Mouse (Mus musculus) liver, embryonic 16.5 days (tissue): ENCODE results near the gene Susd5. TPM values are rescaled to one million over a fixed set of nuclear protein-coding genes. Genes with fewer than 3 reads are reported as not detected.

Source experiments
- ATAC-seq: fragments of 200-750 bp; cut with Nextera tagmentation; 2 replicates; pipeline ENCODE4 v1.8.0; 2017; ENCODE audit warnings: low read depth, mild to moderate bottlenecking, moderate number of reproducible peaks, moderate library complexity
- H3K27ac ChIP-seq: fragments of 300-500 bp; sonication (generic); 2 replicates; pipeline ENCODE4 v1.5.1; 2014; ENCODE audit warnings: mild to moderate bottlenecking, low read length
- H3K27me3 ChIP-seq: fragments of 300-500 bp; sonication (generic); 2 replicates; pipeline ENCODE4 v1.6.1; 2014; ENCODE audit warnings: low read depth, low read length, mixed read lengths; ENCODE audit not compliant: control insufficient read depth, insufficient read depth
- H3K36me3 ChIP-seq: fragments of 300-500 bp; sonication (generic); 2 replicates; pipeline ENCODE4 v1.6.1; 2014; ENCODE audit warnings: mild to moderate bottlenecking; ENCODE audit not compliant: control insufficient read depth, insufficient read depth
- H3K4me1 ChIP-seq: fragments of 300-500 bp; sonication (generic); 2 replicates; pipeline ENCODE4 v1.6.1; 2014; ENCODE audit warnings: low read depth, low read length, mixed read lengths; ENCODE audit not compliant: control insufficient read depth
- H3K4me2 ChIP-seq: fragments of 300-500 bp; sonication (generic); 2 replicates; pipeline ENCODE4 v1.6.1; 2014; ENCODE audit warnings: low read depth, low read length, mixed read lengths
- H3K4me3 ChIP-seq: fragments of 300-500 bp; sonication (generic); 2 replicates; pipeline ENCODE4 v1.5.1; 2014; ENCODE audit warnings: low read depth, mild to moderate bottlenecking, low read length
- H3K9ac ChIP-seq: fragments of 300-500 bp; sonication (generic); 2 replicates; pipeline ENCODE4 v1.6.1; 2014; ENCODE audit warnings: low read depth, low read length
- H3K9me3 ChIP-seq: fragments of 300-500 bp; sonication (generic); replicated peaks from 2 replicates; pipeline ENCODE4 v1.6.1; 2016; ENCODE audit warnings: low read length; ENCODE audit not compliant: control insufficient read depth
- WGBS: fragments of 180-500 bp; shearing (Covaris S2); extraction: QIAGEN DNeasy Blood & Tissue Kit; methylation state at CpG from one replicate; pipeline ENCODE4 v1.1.7; 2014; ENCODE audit not compliant: insufficient replicate concordance; 5-methylcytosine and 5-hydroxymethylcytosine counted together
- polyA plus RNA-seq: library from polyadenylated mRNA; unstranded; fragments of >200 nt; fragmentation: Nextera tagmentation; extraction: Ambion mirVana; gene quantifications from 2 replicates; pipeline ENCODE4 v1.2.1, GENCODE M21; 2015

Susd5 gene
- polyA plus RNA-seq, result 0.04 TPM in 1 of 2 replicates, not detected in the other

DNA sequence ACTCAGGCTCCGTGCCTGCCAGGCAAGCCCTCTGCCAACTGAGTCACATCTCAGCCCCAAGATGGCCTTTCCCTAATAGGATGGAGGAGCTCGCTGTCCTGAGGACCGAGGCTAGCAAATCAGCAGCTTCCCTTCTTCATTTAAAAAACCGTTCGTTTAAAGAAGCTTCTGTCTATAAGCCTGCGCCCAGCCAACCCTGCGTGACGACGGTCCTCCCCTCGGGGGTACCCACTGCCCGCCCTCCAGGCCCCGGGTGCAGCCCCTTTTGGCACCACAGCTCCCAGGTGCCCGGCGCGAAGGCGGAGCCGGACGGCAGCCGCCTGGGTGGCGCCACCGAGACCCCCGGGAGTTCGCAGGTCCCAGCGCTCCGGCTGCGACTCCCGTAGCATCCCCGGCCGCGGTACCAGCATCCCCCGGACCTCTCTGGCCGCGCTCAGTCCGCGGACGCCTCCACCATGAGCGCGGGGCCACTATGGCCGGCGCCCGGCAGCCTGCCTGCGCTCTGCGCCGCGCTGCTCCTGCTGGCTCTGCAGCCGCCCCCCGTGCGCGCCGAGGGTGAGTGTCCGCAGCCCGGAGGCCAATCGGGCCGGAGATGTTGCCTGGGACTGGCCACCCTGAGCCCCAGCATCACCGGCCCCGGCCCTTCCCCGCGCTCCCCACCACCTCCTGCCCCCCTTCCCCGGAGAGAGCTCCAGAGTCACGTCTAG is at the start of gene Susd5:
Gene Susd5 (plus strand): TSS at position 51 of the 707 bp plus-strand sequence.
- ATAC-seq, result no peak
- Histone ChIP-seq H3K4me3 (no peak within 1 kb of the TSS), H3K36me3 (no peaks in the 10 kb centered on the region), H3K4me2 (no peak within 1 kb of the TSS; the same call in 1 of the 2 replicates), H3K9me3 (no peaks in the 10 kb centered on the region), H3K27me3 (peaks cover 30% of the 10 kb centered on the region), H3K9ac (no peak within 1 kb of the TSS), H3K27ac (no peak within 1 kb of the TSS), H3K4me1 (no peaks in the 10 kb centered on the region)
- whole genome bisulfite sequencing, result 2% methylated on average over 52 of the region's 60 CpGs

DNA sequence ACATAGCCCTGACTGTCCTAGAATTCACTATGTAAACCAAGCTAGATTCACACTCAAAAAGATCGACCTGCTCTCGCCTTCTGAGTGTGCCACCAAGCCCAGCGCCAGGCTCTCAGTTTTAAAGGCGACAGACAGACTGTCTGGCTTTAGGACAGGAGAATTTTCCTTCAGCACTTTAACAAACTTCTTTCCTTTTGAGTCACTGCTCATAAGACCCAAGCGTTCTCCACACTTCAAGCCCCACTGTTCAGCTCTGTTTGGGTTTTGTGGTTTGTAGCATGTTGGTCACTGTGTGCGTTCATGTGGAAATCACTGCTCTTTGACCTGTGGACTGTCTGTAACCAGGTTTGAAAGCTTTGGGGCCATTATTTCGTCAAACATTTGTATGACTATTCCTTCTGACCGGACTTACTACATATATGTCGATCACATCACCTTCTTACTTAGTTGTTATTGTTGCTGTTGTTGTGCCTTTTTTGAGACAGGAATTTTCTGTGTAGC is 49.0 kb upstream of the Susd5 start:
- H3K9me3 ChIP-seq, result peaks cover 4% of the 10 kb centered on the region
- no peak overlapping the region for H3K9ac ChIP-seq
- WGBS, result 69% methylated on average over 9 of the region's 9 CpGs
- H3K4me1 ChIP-seq, result no peaks in the 10 kb centered on the region
- no peaks in the 10 kb centered on the region for H3K36me3 ChIP-seq
- no peak for ATAC-seq
- no peak overlapping the region for H3K4me3 ChIP-seq
- H3K27me3 ChIP-seq, result no peaks in the 10 kb centered on the region
- H3K4me2 ChIP-seq, result no peak overlapping the region
- no peak overlapping the region for H3K27ac ChIP-seq

DNA sequence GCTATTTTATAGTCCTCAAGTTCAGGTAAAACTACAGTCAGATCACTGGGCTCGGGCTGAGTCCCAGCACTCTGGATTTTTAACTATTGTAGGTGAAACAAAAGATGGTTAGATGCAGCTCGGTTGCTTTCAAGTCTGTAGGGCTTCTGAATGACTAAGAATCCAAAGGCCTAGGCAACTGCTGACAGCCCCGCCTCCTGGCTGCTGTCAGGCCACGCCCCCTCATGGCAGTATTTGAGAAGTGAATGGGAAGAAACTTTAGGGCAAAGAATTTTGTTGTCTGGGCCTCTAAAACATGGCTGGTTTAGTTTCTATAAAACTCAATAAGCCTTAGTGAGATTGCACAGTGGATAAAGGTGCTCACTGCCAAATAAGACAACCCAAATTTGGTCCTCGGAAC is 47.4 kb upstream of the Susd5 start:
- WGBS, result 44% methylated on average over 5 of the region's 5 CpGs
- Histone ChIP-seq H3K4me3 (no peak overlapping the region), H3K4me2 (no peak overlapping the region), H3K4me1 (no peaks in the 10 kb centered on the region), H3K27me3 (no peaks in the 10 kb centered on the region), H3K27ac (no peak overlapping the region), H3K9me3 (peaks cover 4% of the 10 kb centered on the region), H3K36me3 (no peaks in the 10 kb centered on the region), H3K9ac (no peak overlapping the region)
- ATAC-seq, result no peak

- 58% methylated on average over 18 of the region's 18 CpGs for WGBS
- no peak overlapping the region for H3K27ac ChIP-seq
Measured at GRCm38 (mm10) chr9:114011203-114011602, 45.7 kb upstream of the Susd5 start.

DNA sequence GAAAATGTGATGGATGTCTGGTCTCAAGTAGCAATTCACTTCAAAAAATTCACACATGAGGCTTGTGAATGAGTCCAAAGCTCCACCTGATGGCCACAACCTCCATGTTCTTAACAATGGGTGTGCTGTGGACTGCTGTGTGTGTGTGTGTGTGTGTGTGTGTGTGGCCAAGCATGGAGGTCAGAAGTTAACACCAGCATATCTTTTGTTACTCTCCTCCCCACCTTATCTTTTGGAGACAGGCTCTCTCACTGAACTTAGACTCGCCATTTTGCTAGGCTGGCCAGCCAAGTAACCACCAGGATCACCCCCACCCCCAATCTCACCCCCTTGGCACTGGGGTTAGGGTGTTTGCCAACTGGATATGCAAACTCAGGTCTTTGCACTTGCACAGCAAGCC is 42.9 kb upstream of the Susd5 start:
- Histone ChIP-seq H3K9ac (no peak overlapping the region), H3K4me3 (no peak overlapping the region), H3K4me1 (no peaks in the 10 kb centered on the region), H3K4me2 (no peak overlapping the region), H3K27me3 (no peaks in the 10 kb centered on the region), H3K36me3 (no peaks in the 10 kb centered on the region), H3K27ac (no peak overlapping the region), H3K9me3 (peaks cover 4% of the 10 kb centered on the region)
- 22% methylated on average over 1 of the region's 1 CpGs for WGBS
- ATAC-seq, result 0 out of 2 replicates have a peak, but pooled peaks have one; percentile 16

More at GRCm38 (mm10) chr9:114011203-114011602, 45.7 kb upstream of the Susd5 start:
- Histone ChIP-seq H3K9ac (no peak overlapping the region), H3K4me2 (no peak overlapping the region), H3K27me3 (no peaks in the 10 kb centered on the region), H3K36me3 (no peaks in the 10 kb centered on the region), H3K4me3 (no peak overlapping the region), H3K9me3 (peaks cover 4% of the 10 kb centered on the region), H3K4me1 (no peaks in the 10 kb centered on the region)
- ATAC-seq, result no peak

DNA sequence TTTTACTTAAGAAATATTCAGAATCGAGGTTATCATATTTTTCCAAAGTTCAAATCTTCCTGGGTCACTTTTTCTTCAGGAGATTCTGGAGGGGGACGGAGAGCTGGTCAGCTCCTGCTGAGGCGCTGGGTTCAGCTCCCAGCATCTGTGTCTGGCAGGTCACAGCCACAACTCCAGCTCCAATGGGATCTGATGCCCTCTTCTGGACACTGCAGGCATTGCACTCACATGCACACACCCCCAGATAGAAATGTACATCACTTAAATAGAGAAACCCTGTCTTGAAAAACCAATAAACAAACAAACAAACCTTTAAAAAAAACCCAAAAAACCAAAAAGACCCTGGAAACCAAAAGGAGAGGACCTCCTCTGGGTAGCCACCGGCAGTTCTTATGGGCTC is 41.2 kb upstream of the Susd5 start:
- Histone ChIP-seq H3K4me2 (no peak overlapping the region), H3K9me3 (peaks cover 4% of the 10 kb centered on the region), H3K36me3 (no peaks in the 10 kb centered on the region), H3K4me1 (no peaks in the 10 kb centered on the region), H3K4me3 (no peak overlapping the region), H3K27me3 (no peaks in the 10 kb centered on the region), H3K27ac (no peak overlapping the region), H3K9ac (no peak overlapping the region)
- ATAC-seq, result no peak
- 60% methylated on average over 4 of the region's 4 CpGs for WGBS

DNA sequence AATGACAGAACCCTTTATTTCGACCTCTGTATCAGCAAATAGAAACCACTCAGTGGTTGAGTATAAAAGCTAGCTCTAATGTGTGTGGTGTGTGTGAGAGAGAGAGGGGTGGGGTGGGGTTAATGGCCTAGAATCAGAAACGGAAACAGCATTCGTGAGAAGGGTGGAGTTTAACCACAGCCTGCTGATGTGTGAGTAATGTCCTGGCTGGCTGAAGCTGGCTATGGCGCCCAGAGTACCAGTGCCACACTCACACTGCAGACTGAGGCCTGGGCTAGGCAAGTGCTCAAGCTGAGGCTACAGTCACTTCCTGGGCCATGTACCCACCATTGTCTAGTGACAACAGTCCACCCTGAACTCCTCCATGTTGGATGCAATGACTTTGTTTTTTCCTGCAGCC is 40.5 kb upstream of the Susd5 start:
- no peaks in the 10 kb centered on the region for H3K36me3 ChIP-seq
- no peak for ATAC-seq
- 18% methylated on average over 4 of the region's 4 CpGs for WGBS
- H3K27ac ChIP-seq, result no peak overlapping the region
- no peaks in the 10 kb centered on the region for H3K4me1 ChIP-seq
- no peak overlapping the region for H3K9ac ChIP-seq
- H3K4me2 ChIP-seq, result no peak overlapping the region
- no peaks in the 10 kb centered on the region for H3K27me3 ChIP-seq
- H3K4me3 ChIP-seq, result no peak overlapping the region
- no peaks in the 10 kb centered on the region for H3K9me3 ChIP-seq

GRCm38 (mm10) chr9:114019012-114019762 is 37.8 kb upstream of the Susd5 start:
- WGBS, result 41% methylated on average over 7 of the region's 7 CpGs
- Histone ChIP-seq H3K4me3 (no peak overlapping the region), H3K27me3 (no peaks in the 10 kb centered on the region), H3K9me3 (no peaks in the 10 kb centered on the region), H3K9ac (no peak overlapping the region), H3K4me2 (no peak overlapping the region), H3K4me1 (no peaks in the 10 kb centered on the region), H3K36me3 (no peaks in the 10 kb centered on the region), H3K27ac (no peak overlapping the region)
- no peak for ATAC-seq

DNA sequence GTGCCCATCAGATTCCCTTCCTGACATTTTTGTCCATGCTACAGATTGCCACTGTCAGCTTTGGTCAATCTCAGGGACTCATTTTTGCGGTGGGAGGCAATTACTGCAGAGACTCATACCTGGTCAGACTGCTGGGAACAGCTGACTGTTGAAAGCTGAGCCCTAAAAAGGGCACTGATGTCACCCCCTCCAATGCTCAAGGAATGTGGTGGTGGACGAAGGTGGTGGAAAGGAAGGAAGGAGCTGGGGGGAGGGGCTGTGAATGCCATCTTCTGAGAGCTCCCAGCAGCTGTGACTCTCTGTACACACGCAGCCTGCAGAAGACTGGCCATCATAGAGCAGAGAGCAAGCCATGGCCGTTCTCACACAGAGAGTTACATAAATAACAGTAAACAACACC is 34.8 kb upstream of the Susd5 start:
- no peak overlapping the region for H3K9ac ChIP-seq
- no peak for ATAC-seq

More for the DNA sequence above, 34.8 kb upstream of the Susd5 start:
- H3K4me2 ChIP-seq, result no peak overlapping the region
- WGBS, result 47% methylated on average over 4 of the region's 4 CpGs
- peaks cover 6% of the 10 kb centered on the region for H3K4me1 ChIP-seq
- H3K27ac ChIP-seq, result no peak overlapping the region
- H3K36me3 ChIP-seq, result no peaks in the 10 kb centered on the region
- H3K9me3 ChIP-seq, result no peaks in the 10 kb centered on the region
- peaks cover 12% of the 10 kb centered on the region for H3K27me3 ChIP-seq
- H3K4me3 ChIP-seq, result no peak overlapping the region
